Mouse (Mus musculus) hindbrain, embryonic 13.5 days (tissue): Measurements from ENCODE around the gene Mlycd. TPM values are rescaled to one million over a fixed set of nuclear protein-coding genes. Genes with fewer than 3 reads are reported as not detected.

Source experiments
- ATAC-seq: fragments of 200-750 bp; cut with Nextera tagmentation; 2 replicates; pipeline ENCODE4 v1.8.0; 2017; ENCODE audit warnings: moderate TSS enrichment; ENCODE audit not compliant: low FRiP score
- H3K27ac ChIP-seq: fragments of 300-500 bp; sonication (generic); 2 replicates; pipeline ENCODE4 v1.5.1; 2015; ENCODE audit warnings: inconsistent platforms, mild to moderate bottlenecking, moderate library complexity
- H3K27me3 ChIP-seq: fragments of 300-500 bp; sonication (generic); 2 replicates; pipeline ENCODE4 v1.6.1; 2015; ENCODE audit warnings: mild to moderate bottlenecking, inconsistent platforms
- H3K36me3 ChIP-seq: fragments of 300-500 bp; sonication (generic); 2 replicates; pipeline ENCODE4 v1.6.1; 2015; ENCODE audit warnings: mild to moderate bottlenecking, inconsistent platforms
- H3K4me1 ChIP-seq: fragments of 300-500 bp; sonication (generic); replicated peaks from 2 replicates; pipeline ENCODE4 v1.6.1; 2015; ENCODE audit warnings: inconsistent platforms
- H3K4me2 ChIP-seq: fragments of 300-500 bp; sonication (generic); 2 replicates; pipeline ENCODE4 v1.6.1; 2015; ENCODE audit warnings: inconsistent platforms, mild to moderate bottlenecking, moderate library complexity
- H3K4me3 ChIP-seq: fragments of 300-500 bp; sonication (generic); 2 replicates; pipeline ENCODE4 v1.5.1; 2015; ENCODE audit warnings: mild to moderate bottlenecking, inconsistent platforms
- H3K9ac ChIP-seq: fragments of 300-500 bp; sonication (generic); 2 replicates; pipeline ENCODE4 v1.6.1; 2015; ENCODE audit warnings: mild to moderate bottlenecking, inconsistent platforms
- H3K9me3 ChIP-seq: fragments of 300-500 bp; sonication (generic); 2 replicates; pipeline ENCODE4 v1.6.1; 2016; ENCODE audit warnings: inconsistent platforms
- WGBS: fragments of 180-500 bp; shearing (Covaris S2); methylation state at CpG from one replicate; pipeline ENCODE4 v1.1.7; 2015; 5-methylcytosine and 5-hydroxymethylcytosine counted together
- polyA plus RNA-seq: library from polyadenylated mRNA; unstranded; fragments of >200 nt; fragmentation: Nextera tagmentation; extraction: Ambion mirVana; gene quantifications from 2 replicates; pipeline ENCODE4 v1.2.1, GENCODE M21; 2015

The Mlycd gene
- polyA plus RNA-seq, 1 experiment from 2014 or later = 14.8 TPM

DNA sequence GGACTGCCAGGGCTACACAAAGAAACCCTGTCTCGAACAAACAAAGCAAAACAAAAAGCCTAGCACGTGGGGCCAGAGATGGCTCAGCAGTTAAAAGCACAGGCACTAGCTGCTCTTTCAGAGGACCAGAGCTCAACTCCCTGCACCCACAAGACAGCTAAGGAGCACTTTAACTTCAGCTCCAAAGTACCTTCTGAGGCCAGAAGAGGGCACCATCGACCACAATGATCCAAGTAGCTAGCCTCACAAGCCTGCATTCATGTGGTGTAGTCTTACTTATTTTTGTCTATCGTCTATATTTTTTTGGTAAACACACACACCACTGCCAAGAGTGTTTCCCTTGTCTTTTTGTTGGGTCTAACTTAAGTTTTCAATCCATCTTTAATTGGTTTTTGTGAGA lies 14.1 kb upstream of the Mlycd start:
- WGBS = 45% methylated on average over 4 of the region's 4 CpGs

GRCm38 (mm10) chr8:119384478-119384877 lies 10.2 kb upstream of the Mlycd start:
- no peak for ATAC-seq
- Histone ChIP-seq H3K9me3 (no peaks in the 10 kb centered on the region), H3K27me3 (0 out of 2 replicates have a peak, but pooled peaks cover 5% of the 10 kb centered on the region)

More for the DNA sequence above, 14.1 kb upstream of the Mlycd start:
- no peak overlapping the region for H3K4me3 ChIP-seq
- H3K9ac ChIP-seq = no peak overlapping the region
- H3K36me3 ChIP-seq = no peaks in the 10 kb centered on the region
- H3K27ac ChIP-seq = no peak overlapping the region
- no peak overlapping the region for H3K4me2 ChIP-seq
- H3K4me1 ChIP-seq = no peaks in the 10 kb centered on the region
- H3K27me3 ChIP-seq = no peaks in the 10 kb centered on the region
- ATAC-seq = no peak
- H3K9me3 ChIP-seq = no peaks in the 10 kb centered on the region

DNA sequence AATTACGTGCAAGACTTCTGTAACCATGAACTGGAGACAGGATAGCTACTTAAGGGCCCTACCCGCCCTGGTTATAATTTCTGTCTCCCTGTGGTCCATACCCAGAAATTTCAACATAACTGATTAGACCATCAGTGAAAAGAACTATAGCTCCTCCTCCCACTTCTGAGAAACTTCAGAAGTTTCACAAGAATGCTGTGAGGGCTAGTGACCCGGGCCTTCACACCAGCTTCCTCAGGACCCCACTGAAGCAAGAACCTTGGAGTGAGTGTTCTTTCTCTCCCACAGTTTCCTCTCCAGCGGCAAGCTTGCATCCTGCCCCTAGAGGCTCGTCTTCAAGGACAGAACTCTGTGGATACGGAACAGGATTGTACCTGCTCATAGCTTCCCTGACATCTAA lies 8.8 kb upstream of the Mlycd start:
- WGBS = 80% methylated on average over 6 of the region's 6 CpGs

More at GRCm38 (mm10) chr8:119384478-119384877, 10.2 kb upstream of the Mlycd start:
- Histone ChIP-seq H3K9ac (no peak overlapping the region), H3K4me1 (no peaks in the 10 kb centered on the region), H3K4me3 (no peak overlapping the region), H3K27ac (no peak overlapping the region), H3K4me2 (no peak overlapping the region), H3K36me3 (no peaks in the 10 kb centered on the region)
- WGBS = 25% methylated on average over 10 of the region's 10 CpGs

DNA sequence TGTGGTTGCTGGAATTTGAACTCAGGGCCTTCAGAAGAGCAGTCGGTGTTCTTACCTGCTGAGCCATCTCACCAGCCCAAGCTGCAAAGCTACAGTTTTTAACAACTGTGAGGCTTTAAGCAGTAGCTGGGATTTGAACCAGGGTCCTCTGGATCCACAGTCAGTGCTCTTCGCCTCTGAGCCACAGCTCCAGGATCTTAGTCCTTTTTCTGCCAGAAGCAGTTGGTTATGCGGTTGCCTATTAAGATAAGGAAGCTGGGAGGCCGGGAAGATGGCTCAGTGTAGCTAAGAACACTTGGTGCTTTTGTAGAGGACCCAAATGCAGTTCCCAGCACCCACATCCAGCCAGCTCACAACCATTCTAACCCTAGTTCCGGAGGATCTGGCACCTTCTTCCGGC lies 7.7 kb upstream of the Mlycd start:
- Histone ChIP-seq H3K27ac (no peak overlapping the region), H3K36me3 (no peaks in the 10 kb centered on the region), H3K9ac (no peak overlapping the region), H3K4me2 (no peak overlapping the region), H3K9me3 (no peaks in the 10 kb centered on the region), H3K4me3 (no peak overlapping the region), H3K4me1 (no peaks in the 10 kb centered on the region), H3K27me3 (0 out of 2 replicates have a peak, but pooled peaks cover 10% of the 10 kb centered on the region)
- ATAC-seq = no peak
- WGBS = 82% methylated on average over 6 of the region's 6 CpGs

More for the DNA sequence above, 8.8 kb upstream of the Mlycd start:
- 0 out of 2 replicates have a peak, but pooled peaks cover 10% of the 10 kb centered on the region for H3K27me3 ChIP-seq
- H3K4me3 ChIP-seq = no peak overlapping the region
- no peaks in the 10 kb centered on the region for H3K4me1 ChIP-seq
- no peak overlapping the region for H3K4me2 ChIP-seq
- H3K27ac ChIP-seq = no peak overlapping the region
- H3K9me3 ChIP-seq = no peaks in the 10 kb centered on the region
- ATAC-seq = no peak
- no peaks in the 10 kb centered on the region for H3K36me3 ChIP-seq
- no peak overlapping the region for H3K9ac ChIP-seq

DNA sequence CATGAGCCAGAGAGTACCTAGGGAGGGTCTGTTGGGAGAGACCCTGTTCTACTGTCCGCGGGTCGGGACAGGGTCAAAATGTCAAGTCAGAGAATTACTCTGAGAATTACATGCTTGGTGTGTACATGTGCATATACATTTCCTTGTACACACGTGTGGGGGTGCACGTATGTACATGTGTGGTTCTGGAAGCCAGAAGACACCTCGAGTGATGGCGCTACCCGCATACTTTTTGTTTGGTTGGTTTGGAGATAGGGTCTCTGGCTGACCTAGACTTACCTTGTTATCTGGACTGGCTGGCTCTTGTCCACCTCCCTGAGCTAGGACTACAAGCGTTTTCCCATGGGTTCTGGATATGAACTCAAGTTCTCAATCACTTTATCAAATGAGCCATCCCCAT lies 581 bp upstream of the Mlycd start:
- Histone ChIP-seq H3K4me2 (peak overlapping the region; percentile 100), H3K4me1 (peaks cover 19% of the 10 kb centered on the region), H3K27ac (peak overlapping the region; percentile 94), H3K36me3 (peaks cover 9% of the 10 kb centered on the region; the same call in 1 of the 2 replicates), H3K9ac (peak overlapping the region; percentile 97), H3K27me3 (0 out of 2 replicates have a peak, but pooled peaks cover 4% of the 10 kb centered on the region), H3K4me3 (peak overlapping the region; percentile 88), H3K9me3 (no peaks in the 10 kb centered on the region)
- WGBS = 76% methylated on average over 9 of the region's 9 CpGs
- ATAC-seq = peak; percentile 11; the same call in 1 of the 2 replicates

DNA sequence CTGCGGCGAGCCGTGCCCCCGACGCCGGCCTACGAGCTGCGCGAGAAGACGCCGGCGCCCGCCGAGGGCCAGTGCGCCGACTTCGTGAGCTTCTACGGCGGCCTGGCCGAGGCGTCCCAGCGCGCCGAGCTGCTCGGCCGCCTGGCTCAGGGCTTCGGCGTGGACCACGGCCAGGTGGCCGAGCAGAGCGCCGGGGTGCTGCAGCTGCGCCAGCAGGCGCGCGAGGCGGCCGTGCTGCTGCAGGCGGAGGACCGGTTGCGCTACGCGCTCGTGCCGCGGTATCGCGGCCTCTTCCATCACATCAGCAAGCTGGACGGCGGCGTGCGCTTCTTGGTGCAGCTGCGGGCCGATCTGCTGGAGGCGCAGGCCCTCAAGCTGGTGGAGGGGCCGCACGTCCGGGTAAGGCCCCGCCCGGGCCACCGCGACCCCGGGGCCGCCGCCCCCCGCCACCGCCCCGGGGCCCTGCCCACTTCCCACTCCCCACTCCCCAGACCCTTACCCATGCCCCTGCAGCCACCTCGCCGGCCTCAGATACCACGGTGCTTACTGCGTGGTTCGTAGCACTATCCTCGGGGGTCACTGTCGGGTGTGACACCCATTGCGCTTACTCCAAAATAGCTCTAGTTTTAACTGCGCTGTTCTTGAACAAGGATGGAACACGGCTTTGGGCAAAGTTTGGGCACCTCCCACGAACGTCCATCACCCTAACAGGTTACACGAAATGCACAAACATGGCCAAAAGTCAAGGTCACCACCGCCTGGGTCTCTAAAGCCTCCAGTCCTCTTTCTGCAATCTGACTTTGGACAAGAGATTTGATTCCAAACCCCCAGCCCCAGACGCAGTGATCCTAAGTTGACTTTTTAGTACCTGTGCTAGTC lies 633 bp downstream of the Mlycd start:
- Histone ChIP-seq H3K36me3 (peaks cover 9% of the 10 kb centered on the region; the same call in 1 of the 2 replicates), H3K4me3 (peak overlapping the region; percentile 88), H3K4me2 (peak overlapping the region; percentile 100), H3K27me3 (0 out of 2 replicates have a peak, but pooled peaks cover 2% of the 10 kb centered on the region), H3K4me1 (peaks cover 19% of the 10 kb centered on the region), H3K27ac (peak overlapping the region; percentile 94), H3K9ac (peak overlapping the region; percentile 97), H3K9me3 (no peaks in the 10 kb centered on the region)
- 7% methylated on average over 74 of the region's 83 CpGs for WGBS
- ATAC-seq = peak; percentile 65

DNA sequence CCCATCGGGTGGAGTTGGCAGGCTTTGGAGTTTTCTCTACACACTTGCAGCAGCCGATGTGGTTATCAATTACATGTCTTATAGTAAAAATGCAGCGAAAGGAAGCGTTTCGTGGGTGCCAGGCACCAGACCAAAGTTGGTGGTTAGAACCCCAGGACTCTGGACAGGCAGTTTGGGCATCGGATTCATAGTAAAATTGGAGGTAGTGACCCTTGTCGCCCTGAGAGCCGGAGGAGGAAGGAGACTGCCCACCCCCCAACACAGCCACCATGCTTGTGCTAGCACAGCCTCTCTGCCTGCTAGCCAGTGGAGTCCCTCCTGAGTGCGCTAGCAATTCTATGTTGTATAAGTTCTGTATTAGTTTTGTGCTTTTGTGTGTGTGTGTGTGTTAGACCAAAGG lies 3.9 kb downstream of the Mlycd start:
- no peak for ATAC-seq
- no peaks in the 10 kb centered on the region for H3K9me3 ChIP-seq

GRCm38 (mm10) chr8:119399255-119399654 lies 4.6 kb downstream of the Mlycd start:
- Histone ChIP-seq H3K4me2 (no peak overlapping the region), H3K9me3 (no peaks in the 10 kb centered on the region), H3K9ac (no peak overlapping the region), H3K27me3 (no peaks in the 10 kb centered on the region), H3K36me3 (peaks cover 38% of the 10 kb centered on the region), H3K4me1 (peaks cover 15% of the 10 kb centered on the region), H3K4me3 (no peak overlapping the region), H3K27ac (no peak overlapping the region)
- 70% methylated on average over 6 of the region's 6 CpGs for WGBS
- ATAC-seq = no peak

More for the DNA sequence above, 3.9 kb downstream of the Mlycd start:
- H3K27me3 ChIP-seq = no peaks in the 10 kb centered on the region
- H3K4me2 ChIP-seq = no peak overlapping the region
- H3K4me3 ChIP-seq = no peak overlapping the region
- no peak overlapping the region for H3K9ac ChIP-seq
- H3K36me3 ChIP-seq = peaks cover 31% of the 10 kb centered on the region
- H3K4me1 ChIP-seq = peaks cover 19% of the 10 kb centered on the region
- 88% methylated on average over 9 of the region's 9 CpGs for WGBS
- H3K27ac ChIP-seq = no peak overlapping the region

DNA sequence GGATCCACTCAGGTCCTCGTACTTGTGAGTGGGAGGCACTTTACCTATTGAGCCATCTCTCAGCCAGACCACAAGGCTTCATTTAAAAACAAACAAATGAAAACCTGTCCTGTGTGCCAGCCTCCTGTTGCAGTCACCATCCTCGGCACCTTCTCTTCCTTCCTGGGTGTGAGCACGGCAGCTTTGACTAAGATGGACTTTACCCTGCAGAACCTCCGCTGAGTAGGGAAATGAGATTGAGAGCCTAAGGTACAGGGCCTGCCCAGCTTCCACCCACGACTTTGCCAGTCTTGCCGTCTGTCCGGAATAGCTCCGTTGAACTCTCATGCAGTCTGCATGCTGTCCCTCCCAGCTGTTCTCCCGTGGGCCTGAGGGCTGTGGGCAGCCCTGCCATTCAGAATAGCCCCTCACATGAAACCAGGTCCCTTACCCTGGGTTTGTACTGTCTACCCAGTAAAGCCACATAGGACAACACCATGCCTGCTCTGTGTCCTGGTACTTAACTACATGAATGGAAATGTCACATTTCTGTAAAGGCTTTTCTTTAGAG lies 5.5 kb downstream of the Mlycd start:
- no peak overlapping the region for H3K27ac ChIP-seq
- H3K36me3 ChIP-seq = peaks cover 47% of the 10 kb centered on the region
- no peaks in the 10 kb centered on the region for H3K9me3 ChIP-seq
- no peaks in the 10 kb centered on the region for H3K27me3 ChIP-seq
- H3K4me3 ChIP-seq = no peak overlapping the region
- no peak for ATAC-seq
- H3K4me1 ChIP-seq = peaks cover 13% of the 10 kb centered on the region
- WGBS = 86% methylated on average over 9 of the region's 9 CpGs
- no peak overlapping the region for H3K4me2 ChIP-seq
- H3K9ac ChIP-seq = no peak overlapping the region

DNA sequence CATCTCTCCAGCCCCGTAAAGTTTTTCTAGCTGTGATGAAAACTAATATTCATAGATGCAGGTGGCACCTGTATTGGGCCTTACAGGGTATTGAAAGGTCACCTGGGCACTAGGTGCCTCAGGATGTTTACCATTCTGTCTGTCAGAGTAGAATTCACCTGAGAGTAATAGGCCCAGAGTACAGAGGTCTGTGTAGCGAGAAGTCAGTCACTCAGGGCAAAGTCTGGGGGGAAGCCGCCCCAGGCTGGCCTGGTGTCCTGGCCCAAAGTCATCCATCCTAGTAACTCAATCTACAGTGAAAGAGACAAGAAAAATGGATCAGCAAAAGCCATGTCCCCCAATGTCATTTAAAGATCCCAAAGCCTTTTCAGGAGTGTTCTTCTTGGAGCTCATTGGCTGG lies 6.2 kb downstream of the Mlycd start:
- Histone ChIP-seq H3K9me3 (no peaks in the 10 kb centered on the region), H3K27me3 (no peaks in the 10 kb centered on the region), H3K36me3 (peaks cover 53% of the 10 kb centered on the region), H3K9ac (no peak overlapping the region), H3K4me3 (no peak overlapping the region), H3K4me1 (peaks cover 6% of the 10 kb centered on the region), H3K27ac (no peak overlapping the region), H3K4me2 (no peak overlapping the region)
- WGBS = 90% methylated on average over 3 of the region's 3 CpGs
- ATAC-seq = no peak

DNA sequence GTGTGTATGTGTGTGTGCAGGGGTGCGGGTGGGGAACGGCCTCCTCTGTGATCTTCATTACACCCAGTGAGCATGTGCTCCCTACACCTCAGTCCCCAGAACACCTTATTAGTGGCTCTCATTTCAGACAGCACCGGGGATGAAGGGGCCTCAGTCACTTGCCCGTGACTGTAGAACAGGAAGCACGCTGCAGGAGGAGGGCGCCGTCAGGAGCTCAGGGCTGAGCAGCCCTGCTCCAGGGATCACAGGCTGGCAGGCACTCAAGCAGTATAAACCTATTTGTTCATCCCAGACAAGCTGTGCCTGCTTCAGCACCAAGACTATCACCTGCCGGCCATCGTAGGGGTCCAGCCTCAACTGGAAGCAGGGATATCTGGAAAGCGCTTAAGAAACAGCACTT lies 9.2 kb downstream of the Mlycd start:
- Histone ChIP-seq H3K9ac (no peak overlapping the region), H3K36me3 (peaks cover 69% of the 10 kb centered on the region), H3K4me3 (no peak overlapping the region), H3K9me3 (no peaks in the 10 kb centered on the region), H3K4me2 (no peak overlapping the region), H3K27me3 (no peaks in the 10 kb centered on the region), H3K4me1 (no peaks in the 10 kb centered on the region), H3K27ac (no peak overlapping the region)
- ATAC-seq = no peak
- 75% methylated on average over 10 of the region's 10 CpGs for WGBS

GRCm38 (mm10) chr8:119404648-119405047 lies 10.0 kb downstream of the Mlycd start:
- peaks cover 77% of the 10 kb centered on the region for H3K36me3 ChIP-seq
- H3K27ac ChIP-seq = no peak overlapping the region
- no peak overlapping the region for H3K4me3 ChIP-seq
- no peak overlapping the region for H3K4me2 ChIP-seq
- no peaks in the 10 kb centered on the region for H3K4me1 ChIP-seq
- 93% methylated on average over 5 of the region's 5 CpGs for WGBS
- no peak overlapping the region for H3K9ac ChIP-seq
- ATAC-seq = no peak
- no peaks in the 10 kb centered on the region for H3K9me3 ChIP-seq
- no peaks in the 10 kb centered on the region for H3K27me3 ChIP-seq
